Mouse (Mus musculus) gastrocnemius, adult 8-10 months (tissue): Measurements from ENCODE around the gene Usf3. TPM values are rescaled to one million over a fixed set of nuclear protein-coding genes. Genes with fewer than 3 reads are reported as not detected.
A peak's percentile ranks its signal among the peaks of the same experiment; 100 is the strongest.

Experiments
- DNase-seq, 2 experiments: peaks; one replicate each; pipeline ENCODE4 v3.0.0; 2022; ENCODE audit warnings: low spot score in 2 of 2
- total RNA-seq, 4 experiments: library from RNA; stranded (reverse); gene quantifications; 2 replicates each; pipeline ENCODE4 v1.2.4; 2022

The Usf3 gene
- total RNA-seq, 4 experiments from 2014 or later = 32.1 to 59.9 (median 42.4) TPM

DNA sequence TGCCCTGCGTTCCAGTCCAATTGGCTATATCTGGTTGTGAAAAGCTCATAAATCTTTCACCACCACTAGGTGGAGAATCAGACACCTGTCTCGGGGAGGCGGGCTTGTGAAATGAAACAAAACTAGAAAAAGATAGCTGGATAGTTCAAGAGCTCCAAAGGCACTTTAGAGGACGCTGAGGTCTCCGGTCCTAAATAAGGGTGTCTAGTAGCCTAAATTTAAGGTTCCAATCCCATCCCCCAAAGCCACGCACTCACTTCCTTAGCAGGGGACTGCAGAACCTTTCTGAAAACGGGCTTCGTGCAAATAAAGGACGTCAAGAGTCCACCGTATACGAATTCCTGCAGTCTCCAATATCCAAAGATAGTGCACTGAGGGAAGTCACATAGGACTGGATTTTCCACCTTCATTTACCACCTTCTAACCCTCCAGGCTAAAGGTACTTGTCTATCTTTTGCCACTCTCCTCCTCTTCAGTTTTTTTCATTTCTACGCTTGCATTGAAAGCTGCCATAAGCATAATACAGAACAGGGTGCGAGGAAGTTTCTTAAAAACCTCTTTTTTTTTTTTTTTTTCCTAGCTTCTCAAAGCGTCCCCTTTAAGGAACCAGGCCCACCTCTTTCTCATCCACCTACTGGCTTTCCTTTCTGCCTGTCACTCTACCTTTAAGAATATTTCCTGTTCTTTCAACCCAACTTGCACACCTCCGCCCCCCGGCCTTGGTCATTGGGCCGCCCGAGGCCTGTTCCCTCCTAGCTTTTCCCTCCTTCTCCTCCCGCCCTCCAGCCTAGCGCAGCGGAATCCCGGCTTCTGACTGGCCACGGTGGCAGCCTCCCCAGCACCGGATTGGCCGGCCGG, 520 bp upstream of the Usf3 start:
- DNase-seq = peak; percentile 98

GRCm38 (mm10) chr16:44173966-44174530, 1.0 kb downstream of the Usf3 start:
- DNase-seq = no peak

DNA sequence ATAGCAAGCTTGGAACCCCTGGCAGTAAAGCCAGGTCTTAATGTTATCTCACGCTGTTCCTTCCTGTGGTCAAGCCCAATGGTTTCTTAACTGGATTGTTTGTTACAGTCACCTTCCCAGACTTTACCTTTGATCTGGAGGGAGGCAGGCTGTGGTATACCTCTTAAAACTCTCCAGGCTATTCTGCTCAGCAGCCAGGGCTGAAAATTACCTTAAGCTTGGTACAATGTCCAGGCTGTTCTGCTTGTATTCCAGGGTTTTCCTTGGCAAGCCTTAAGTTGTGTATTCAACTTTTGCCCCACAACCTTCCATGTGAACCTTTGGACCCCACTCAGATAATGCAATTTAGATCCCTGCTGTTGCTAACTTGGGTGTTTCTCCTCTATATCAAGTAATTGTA, 2.0 kb downstream of the Usf3 start:
- DNase-seq = no peak

DNA sequence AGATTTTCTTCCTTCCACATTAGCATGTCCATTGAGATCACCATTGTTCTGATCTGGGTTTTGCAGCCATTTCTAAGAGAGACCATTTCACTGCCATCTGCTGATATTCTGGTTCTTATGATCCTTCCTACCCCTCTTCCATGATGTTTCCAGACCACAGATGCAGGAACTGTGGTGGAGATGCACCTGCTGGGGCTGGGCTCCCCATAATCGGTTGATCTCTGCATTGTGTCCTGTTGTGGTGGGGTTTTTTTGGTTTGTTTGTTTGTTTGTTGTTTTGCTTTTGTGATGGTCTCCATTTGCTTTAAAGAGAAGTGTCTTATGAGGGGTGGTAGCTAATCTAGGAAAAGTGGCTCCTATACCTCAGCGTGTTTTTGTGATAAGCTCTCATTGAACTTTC, 3.5 kb downstream of the Usf3 start:
- DNase-seq = no peak

GRCm38 (mm10) chr16:44178555-44178954, 5.5 kb downstream of the Usf3 start:
- DNase-seq = no peak

GRCm38 (mm10) chr16:44182597-44182996, 9.6 kb downstream of the Usf3 start:
- no peak for DNase-seq

GRCm38 (mm10) chr16:44184769-44185168, 11.7 kb downstream of the Usf3 start:
- no peak for DNase-seq

DNA sequence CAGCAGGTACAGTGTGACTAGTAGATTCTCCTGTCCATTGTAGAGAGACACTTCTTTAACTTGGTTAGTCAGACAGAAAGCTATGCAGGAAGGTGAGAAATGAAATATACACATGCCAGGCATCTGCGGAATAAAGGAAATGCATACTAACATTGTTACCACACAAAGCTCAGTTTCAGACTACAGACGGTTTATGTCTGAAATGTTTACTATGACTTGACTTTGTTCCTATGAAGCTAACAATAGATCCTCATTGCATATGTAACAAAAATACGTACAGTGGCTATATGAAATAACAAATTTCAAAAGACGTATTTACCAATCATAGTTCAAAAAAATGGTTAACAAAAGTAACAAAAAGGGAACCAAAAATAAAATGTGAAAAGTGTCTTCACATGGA, 14.1 kb downstream of the Usf3 start:
- no peak for DNase-seq

DNA sequence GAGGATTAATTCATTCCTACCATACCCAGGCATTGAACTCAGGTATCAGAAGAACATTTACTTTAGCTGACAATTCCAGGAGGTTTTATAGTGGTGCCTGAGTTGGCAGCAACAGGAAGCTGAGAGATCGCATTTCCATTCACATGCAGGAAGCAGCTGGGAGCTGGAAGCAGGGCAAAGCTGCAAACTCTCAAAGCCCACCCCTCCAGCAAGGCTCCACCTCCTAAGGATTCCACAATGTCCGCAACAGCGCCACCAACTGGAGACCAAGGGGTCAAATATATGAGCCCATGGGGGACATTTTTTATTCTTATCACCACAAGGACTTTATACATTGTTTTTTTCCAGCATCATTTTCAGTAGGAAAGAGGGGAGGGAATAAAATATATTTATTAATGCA, 15.7 kb downstream of the Usf3 start:
- DNase-seq = no peak

GRCm38 (mm10) chr16:44190032-44190431, 17.0 kb downstream of the Usf3 start:
- no peak for DNase-seq

- no peak for DNase-seq
Observed at GRCm38 (mm10) chr16:44190968-44191367, 17.9 kb downstream of the Usf3 start.

DNA sequence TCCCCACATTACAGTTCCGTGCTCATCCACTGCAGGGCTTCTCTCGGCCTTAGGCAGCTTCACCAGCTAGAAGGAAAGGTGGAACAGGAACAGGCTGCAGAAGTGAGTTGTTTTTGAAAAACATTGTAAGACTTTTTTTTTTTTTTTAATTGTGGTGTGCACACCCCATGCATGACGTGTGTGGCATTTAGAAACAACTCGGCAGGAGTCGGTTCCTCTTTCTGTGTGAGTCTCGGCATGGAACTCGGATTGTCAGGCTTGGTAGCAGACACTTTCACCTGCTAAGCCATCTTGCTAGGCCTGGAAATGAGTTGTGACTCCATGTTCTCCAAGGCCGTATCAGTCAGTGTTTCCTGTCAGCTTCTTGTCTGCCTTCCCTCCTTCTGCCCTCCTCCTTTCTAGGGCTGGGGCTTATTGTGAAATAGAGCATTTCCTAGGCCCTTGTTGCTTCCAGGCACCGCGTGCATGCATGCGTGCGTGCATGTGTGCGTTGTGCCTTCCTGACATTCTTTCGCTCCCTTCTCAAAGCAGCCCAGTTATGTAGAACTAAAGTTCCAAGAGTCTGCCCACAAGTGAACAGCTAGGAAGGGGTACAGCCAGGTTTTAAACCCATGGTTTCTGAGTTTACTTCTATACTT, 26.1 kb downstream of the Usf3 start:
- no peak for DNase-seq

- no peak for DNase-seq
Observed at GRCm38 (mm10) chr16:44200146-44200545, 27.1 kb downstream of the Usf3 start.

GRCm38 (mm10) chr16:44204331-44204730, 31.3 kb downstream of the Usf3 start:
- DNase-seq = no peak

DNA sequence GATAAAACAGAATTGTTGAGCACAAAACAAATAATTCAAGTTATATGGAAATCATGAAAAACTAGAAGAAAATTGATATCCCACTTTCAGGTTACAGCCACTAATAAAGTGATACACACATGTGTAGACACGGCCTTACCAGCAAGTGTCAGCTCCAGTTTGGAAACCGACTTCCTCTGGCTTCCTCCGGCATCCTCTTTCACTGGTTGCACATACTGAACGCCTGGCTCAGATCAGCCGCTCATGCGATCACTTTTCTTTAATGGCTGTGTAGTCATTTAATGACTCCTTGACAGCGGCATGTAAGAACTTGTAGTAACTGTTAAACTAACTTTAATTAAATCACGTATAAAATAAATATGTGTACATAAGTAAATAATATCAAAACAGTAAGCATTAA, 32.9 kb downstream of the Usf3 start:
- DNase-seq = no peak

DNA sequence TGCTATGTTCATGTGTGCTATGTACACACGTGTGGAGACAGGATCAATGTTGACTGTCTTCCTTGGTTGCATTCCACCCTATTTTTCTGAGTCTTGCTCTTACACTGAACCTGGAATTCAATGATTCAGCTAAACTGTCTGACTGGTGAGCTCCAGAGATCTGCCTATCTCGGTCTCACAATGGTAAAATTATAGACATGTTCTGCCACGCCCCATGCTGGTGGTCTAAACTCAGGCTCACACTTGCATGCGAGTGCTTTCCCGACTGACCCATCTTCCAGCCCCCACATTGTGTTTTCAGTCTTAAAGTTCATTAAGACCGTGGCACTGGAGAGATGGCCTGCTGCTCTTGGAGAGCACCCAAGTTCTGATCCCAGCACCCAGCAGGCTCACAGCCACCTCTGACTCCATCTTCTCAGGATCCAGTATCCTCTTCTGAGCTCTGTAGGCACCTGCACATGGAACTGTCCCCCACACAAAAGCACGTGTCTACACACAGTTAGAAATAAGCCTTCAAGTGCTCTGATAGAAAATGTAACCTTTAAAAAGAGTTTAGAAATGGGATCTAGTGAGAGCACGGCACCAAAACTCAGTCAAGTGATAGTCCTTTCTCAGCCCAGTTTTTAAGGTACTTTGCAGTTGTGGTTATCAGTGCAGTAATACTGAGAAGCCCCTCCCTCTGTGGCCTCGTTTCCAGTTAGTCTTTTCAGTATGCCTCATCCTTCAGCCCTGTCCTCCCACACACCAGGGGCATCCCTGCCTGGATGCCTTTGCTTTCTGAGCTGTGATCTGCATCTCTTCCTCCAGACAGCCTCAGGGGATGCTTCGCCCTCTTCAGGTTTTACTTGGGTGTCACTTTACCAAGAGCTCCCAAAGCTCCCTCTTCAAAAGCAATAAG, 37.4 kb downstream of the Usf3 start:
- no peak for DNase-seq

- DNase-seq = no peak
Observed at GRCm38 (mm10) chr16:44211054-44211414, 38.0 kb downstream of the Usf3 start.

DNA sequence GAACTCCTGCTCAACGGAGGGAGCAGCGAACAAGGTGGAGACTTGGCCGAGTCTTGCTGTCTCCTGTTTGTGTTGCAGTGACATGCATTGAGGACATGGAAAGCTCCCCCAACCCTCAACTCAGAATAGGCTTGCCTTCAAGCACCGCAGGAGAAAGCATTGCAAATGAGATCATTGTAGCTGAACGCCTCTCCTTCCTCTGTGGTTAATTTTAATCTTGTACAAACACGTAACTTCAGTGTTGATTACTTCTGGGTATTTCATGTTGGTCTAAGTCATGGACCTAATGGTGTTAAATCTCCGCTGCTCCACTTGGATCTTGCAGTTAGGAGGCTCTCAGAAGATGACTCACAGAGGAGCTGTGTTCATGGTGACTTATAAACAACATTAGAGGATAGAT, 39.7 kb downstream of the Usf3 start:
- no peak for DNase-seq

GRCm38 (mm10) chr16:44215513-44215912, 42.5 kb downstream of the Usf3 start:
- peak; percentile 52 to 75 for DNase-seq

DNA sequence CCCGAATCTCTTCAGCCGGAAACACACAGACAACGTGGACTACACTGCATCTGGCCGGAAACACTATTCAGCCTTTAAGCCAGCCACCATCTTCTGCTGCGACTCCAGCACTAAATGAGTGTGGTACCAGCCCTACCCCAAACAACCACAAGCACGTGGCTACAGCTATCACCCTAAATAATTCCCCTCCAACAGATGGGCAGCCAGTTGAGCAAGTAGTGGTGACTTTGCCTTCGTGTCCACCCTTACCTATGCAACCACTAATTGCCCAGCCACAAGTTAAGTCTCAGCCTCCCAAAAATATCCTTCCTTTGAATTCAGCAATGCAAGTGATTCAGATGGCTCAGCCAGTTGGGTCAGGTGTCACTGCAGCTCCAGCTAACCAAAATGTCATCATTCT, 43.4 kb downstream of the Usf3 start:
- DNase-seq = no peak

DNA sequence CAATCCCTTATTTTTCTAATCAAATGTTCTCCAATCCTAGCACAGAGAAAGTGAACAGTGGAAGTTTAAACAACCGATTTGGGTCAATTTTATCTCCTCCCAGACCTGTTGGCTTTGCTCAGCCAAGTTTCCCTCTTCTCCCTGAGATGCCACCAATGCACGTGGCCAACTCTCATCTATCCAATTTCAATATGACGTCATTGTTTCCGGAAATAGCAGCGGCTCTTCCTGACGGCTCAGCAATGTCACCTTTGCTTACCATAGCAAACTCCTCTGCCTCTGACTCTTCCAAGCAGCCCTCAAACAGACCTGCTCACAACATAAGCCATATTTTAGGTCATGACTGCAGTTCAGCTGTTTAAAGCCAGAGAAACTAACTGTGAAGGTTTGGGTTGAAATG, 48.4 kb downstream of the Usf3 start:
- DNase-seq = peak in 1 of 2 experiments; percentile 35
